Mouse (Mus musculus) naive thymus-derived CD4-positive, alpha-beta T cell, adult 2 months (primary cell): ENCODE data around the gene Atf7ip.
"Not testable (repeated sequence)": the region's sequence is repeated elsewhere in the genome, so short reads cannot be mapped to it uniquely, and the experiment has no call there.

ENCODE experiments used
- DNase-seq: peaks from one replicate; pipeline ENCODE4 v3.0.0-alpha.2; 2011; ENCODE audit warnings: low read depth

The Atf7ip gene

DNA sequence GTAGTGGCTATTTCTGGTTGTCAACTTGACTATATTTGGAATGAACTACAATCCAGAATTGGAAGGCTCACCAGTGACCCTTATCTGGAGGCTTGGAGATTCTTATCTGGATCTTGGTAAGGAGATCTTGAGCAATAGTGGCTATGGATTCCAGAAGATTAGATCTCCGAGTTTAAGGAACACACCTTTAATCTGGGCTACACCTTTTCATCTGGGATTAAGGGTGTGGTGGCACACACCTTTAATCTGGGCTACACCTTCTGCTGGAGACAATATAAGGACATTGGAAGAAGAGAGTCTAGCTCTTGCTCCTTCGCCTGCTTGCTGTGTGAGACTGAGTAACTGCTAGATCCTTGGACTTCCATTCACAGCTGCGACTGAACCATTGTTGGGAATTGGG, at the start of gene Atf7ip:
Atf7ip (plus strand) TSS at position 301 of the 400 bp plus-strand sequence.
- DNase-seq = not testable (repeated sequence)

DNA sequence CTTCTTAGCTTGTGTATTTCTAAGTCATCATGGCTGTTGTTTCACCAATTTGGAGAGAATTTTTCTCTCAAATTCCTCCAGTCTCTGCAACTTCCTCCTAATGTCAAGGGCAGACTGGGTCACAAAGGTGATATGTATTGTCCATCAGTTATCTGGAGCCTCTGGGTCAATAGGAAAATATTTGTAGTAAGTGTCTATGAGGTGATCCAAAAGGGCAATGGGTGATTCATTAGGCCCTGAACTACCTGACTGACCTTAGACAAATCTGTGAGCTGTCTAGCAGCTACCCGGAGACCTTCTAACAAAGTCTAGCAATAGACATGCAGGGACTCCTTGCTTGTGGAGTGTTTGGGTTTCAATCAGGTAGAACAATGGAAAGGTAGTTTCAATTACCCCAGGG, 49.7 kb upstream of the Atf7ip start:
- no peak for DNase-seq

DNA sequence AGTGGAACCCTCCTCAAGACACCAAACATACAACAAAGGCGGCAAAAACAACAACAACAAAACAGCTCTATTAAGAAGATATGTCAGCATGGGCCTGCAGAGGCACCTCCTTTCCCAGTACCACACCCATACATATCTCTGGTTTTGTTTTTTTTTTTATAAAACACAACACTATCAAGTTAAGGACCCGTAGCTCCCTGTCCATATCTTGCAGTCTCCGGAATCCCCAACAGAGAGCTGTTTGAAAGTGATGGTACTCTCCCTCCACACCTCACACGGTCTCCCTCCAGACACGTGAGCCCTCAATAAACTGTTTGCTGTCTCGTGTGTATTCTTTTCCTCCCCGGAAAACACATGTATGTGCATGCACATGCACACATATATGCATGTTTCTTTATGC, 46.8 kb upstream of the Atf7ip start:
- no peak for DNase-seq

DNA sequence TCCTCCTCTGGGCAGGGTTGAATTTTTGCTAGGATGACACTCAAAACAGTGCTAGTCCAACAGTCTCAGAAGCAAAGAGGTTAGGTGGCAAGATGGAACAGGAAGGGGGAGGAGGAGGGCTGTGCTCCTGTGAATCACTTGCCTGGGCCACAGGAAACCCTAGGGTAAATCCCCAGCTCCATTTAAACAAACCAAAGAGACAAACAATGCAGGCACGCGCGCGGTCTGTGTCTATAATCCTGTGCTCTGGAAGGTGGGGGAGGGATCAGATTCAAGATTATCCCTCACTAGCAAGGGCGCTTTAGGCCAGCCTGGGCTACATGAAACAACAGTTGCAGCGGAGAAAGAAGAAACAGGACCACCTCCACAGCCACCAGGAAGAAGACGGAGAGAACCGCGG, 42.5 kb upstream of the Atf7ip start:
- peak; percentile 81 for DNase-seq

DNA sequence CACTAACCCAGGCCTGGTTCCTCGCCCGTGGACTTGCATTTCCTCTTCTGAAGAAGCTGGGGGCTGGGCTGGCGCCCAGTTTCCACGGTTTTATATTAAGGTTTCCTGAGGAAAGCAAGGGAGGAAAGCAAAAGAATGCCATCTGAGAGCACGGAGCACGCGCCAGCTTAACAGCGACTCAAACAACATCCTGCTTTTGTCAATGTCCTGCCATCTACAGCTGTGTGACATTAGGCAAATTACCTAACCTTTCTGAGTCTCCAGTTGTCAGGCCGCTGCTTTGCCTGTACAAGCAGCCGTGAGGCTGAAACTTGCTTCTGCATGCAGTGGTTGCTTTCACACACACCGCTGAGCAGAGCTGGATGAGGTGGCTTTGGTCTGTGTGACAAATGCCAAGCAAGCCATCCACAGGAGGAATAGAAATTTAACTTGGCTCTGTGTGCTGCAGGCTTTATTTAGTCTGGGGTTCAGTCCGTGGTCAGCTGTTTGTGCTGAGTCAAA, 41.8 kb upstream of the Atf7ip start:
- DNase-seq = peak; percentile 65

DNA sequence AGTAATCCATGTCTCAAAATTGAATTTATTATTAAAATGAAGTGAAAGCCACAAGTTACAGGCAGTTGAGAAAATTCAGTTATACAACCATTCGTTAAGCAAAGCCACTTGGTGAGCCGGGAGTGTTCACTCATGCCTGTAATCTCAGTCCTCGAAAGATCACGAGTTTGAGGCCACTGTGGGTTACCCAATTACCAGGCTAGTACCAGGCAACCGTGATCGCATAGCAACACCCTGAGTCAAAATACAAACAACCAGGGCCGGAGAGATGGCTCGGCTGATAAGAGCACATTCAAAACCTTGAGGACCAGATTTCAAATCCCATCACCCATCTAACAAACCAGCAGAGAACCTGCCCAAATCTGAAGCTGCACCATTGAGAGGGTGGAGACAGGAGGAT, 40.9 kb upstream of the Atf7ip start:
- no peak for DNase-seq

DNA sequence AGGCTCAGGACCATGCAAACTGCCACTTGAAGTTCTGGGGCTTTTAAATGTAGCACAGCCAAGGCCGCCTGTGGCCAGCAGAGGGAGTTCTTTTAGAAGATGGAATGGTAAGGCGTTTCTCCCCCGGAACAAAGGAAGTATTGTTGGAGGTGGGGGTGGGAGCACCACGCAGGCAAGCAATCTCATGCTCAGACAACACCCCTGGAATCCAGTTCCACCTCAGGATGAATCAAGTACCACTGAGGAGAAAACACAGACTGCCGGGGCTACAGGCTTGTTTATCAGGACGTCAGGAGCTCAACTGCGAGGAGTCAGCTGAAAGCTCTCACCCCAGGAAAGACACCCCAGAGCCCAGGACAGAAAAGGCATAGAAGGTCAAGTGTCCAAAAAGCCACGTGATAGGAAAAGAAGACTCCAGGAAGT, 40.0 kb upstream of the Atf7ip start:
- DNase-seq = peak; percentile 55

DNA sequence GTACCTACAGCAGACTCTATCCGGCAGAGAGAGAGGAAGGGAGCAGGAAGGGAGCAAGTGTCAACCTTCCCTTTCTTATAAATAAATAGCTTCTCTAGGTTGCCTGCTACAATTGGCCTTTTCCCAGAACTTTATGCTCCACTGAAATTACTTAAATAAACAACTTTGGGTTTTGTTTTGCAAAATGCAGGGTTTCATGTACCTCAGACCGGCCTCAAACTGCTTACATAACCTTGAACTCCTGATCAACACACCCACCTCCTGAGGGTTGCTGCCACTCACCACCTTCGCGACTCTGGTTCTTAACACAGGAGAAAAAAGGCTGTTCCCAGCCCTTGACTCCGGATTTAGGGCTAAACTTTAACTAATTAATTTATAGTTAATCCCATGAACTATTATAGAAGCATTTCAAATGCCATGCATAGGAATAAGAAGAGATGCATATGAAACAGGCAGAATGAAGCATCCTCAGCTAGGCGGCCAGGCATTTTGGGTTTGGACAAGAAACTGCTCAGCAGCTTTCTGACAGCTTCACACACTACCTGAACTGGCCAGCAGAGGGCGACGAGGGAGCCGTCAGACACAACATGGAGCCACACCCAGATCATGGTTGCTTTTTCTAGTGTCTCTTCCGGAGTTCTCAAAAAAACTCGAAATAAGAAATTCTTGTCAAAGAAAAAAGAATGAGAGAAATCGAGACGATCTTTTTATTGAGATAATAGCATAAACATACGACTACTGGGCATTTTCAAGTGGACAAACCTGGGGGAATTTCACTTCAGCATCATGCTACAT, 38.8 kb upstream of the Atf7ip start:
- peak; percentile 75 for DNase-seq

DNA sequence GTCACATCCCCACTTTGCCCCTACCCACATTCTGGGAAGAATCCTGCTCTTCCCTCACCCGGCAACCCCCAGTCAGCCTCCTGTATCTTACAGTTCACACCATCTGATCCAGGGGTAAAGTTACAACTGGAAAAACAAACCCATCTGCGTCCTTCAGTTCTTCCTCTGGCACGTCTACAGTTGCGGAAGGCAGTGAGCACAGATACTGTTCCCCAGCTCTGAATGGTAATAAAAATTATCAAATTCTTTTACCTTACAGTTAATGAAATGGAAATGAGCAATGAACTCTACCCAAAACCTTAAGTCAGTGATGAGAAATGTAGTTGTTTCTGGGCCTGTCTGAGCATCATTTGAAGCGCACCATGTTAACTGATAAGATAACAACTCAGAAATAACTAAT, 38.1 kb upstream of the Atf7ip start:
- DNase-seq = no peak

DNA sequence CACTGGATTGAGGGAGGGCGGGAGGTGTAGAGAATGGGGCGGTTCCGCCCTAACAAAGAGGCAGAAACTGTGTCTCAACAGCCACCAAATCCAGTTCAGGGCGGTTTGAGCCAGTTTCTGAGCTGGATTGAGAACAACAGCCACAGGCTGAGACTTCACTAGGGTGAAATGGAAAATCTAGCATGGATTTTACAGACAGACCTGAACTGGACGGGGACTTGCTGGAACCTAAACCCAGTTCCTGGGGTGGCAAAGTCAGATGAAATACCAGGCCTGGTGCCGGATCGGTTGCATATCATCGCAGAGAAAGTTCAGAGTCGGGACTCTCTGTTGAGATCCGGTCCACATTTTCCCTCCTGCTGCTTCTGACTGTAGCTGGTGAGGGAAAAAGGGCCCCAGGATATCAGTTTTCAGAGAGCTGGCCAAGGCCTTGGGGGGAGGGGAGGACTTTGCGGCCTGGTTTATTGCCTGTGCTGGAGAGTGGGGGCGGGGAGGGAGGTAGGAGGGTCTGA, 37.5 kb upstream of the Atf7ip start:
- DNase-seq = peak; percentile 77

DNA sequence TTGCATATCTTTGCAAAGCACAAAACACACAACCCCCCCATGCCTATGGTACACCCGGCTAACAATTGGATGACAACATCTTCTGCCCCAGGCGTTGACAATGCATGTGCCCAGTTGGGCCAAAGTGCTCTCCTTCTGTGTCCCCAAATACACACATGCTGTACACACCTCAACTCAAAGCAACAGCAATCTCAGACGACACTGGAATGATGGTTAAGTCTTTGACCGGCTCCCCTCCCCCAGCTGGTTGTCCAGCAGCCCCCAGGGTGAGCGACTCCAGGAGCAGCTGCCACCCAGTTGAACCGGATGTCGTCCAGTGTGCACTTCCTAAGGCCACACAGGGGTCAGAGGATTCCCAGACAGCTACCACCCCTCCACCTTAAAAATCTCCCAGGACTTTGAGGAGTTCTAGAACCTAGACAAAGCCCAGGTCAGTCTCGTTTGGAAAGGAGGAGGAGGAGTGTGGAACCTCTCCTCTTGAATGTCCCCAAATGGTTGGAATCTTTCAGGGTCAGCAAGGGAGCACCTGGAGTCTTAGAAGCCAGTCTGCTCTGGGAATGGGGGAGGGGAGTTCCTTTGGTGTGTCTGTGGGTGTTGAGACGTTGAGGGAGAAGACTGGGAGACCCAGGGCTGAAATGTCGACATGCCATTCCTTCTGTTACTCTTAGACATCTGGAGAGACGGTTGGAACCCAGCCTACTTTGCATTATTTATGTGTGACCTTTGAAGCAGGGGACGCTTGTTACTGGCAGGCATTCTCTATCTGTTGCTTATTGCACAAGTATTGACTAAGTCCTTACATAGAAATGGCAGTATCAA, 36.8 kb upstream of the Atf7ip start:
- DNase-seq = no peak

DNA sequence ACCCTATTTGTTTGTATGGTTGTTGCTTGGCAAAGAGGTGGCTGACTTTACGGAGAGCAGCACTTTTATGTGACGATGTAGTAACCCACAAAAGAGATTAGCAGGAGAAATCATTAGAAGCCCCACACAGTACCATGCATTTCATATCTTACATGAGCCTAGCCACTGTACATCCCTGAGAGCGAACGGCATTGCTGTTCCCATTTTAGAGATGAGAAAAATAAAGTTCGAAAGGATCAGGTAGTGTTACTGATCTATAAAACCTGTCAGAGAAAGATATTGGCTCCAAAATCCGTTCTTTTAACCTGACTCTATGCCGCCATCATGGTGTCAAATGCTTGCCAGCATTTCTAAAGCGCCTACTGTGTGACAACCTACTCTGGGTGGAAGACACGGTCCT, 36.2 kb upstream of the Atf7ip start:
- DNase-seq = no peak

DNA sequence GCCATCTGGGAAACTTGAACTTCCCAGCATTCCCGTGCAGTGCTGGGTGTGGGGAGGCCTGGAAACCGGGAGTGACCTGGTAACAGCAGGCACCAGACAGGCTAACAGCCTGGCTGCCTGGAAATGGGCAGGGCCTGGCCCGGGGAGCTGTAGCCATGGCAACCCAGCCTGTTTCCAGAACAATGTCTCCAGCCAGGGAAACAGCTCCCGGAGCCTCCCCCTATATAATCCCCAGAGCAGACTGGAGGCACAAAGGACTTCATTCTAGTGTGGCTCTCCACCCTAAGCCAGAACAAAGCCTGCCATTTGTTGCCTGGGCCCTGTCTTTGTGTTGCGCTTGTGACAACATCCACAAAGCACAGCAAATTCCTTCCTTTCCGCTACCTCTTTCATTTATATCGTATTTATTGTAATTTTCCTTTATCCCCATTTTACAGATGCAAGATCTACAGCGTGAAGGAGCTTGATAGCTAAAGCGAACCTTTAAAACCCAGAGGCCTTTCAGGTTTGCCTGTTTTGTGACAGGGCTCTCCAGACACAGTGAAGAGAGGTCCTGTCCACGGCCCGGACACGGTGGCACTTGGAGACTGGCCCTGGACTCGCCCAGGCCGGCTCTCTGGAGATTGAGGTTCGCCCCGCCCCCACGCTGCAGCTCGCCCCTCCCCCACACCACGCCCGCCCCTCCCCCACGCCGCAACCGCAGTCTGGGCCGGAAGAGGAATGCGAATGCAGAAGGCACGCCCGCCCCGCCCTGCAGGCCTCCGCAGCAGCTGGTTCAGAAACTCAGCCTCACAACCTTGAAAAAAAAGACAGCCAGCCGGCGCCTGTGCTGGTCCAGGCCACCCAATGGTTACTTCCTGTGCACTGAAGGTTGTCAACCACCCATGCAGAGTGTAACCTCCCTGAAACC, 35.4 kb upstream of the Atf7ip start:
- DNase-seq = peak; percentile 64

DNA sequence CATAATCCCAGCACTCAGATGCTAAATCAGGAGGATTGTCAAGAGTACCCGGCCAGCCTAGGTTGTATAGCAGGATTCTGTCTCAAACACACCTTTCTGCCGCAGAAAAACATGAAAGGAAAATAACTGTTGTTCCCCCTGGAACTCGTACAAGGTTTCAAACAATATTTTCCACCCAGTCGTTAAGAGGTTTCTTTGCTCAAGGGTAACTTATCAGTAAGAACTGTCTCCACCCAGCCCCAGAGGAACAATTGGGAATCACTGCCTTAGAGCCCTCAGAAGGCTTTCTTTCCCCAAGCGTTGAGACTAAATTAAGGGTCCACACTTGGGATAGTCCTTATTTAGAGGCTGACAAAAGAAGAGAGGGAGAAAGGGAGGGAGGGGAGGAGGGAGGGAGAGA, 34.4 kb upstream of the Atf7ip start:
- peak; percentile 41 for DNase-seq

DNA sequence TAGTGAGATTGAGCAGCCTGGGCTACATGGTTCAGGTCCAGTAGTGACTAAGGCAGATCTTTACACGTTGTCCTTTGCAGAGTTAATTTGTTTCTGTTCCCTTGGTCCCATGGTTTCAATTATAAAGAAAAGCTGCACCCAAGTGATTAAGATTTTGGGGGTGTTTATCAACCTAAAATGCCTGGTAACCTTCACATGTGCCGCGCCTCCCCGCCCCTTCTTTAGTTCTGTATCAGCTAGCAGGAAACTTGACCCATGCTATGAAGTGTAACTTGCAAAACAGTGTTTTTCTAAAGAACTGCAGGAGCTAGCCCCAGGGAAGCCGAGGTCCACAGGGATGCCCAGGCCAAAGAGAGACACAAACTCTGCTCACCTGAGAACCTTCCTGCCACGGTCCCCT, 33.2 kb upstream of the Atf7ip start:
- no peak for DNase-seq

DNA sequence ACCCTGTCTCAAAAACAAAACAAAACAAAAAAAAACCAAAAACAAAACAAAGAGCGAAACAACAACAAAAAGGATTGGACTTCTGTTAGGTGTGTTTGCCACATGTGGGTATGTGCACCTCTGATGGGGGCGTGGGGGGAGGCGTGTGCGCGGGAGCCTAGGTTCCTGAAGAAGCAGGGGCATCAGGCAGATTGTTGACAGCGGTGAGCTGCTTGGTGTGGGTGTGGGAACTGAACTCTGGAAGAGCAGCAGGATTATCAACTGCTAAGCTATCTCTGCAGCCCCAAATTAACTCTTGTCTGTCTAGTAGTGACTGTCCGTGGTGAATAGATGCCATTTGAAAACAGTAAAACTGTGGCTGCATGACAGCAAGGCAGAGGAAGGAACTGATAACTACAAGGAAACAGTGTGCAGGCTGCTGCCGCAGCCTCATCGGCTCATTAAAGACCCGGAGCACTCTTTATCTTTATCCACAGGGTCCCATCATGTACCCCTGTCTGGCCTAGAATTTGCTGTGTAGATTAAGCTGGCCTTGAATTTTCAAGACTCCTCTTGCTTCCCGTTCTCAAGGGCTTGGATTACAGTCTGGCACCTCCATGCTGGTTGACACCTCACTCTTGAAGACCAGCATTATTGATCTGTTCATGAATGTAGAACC, 32.4 kb upstream of the Atf7ip start:
- no peak for DNase-seq

DNA sequence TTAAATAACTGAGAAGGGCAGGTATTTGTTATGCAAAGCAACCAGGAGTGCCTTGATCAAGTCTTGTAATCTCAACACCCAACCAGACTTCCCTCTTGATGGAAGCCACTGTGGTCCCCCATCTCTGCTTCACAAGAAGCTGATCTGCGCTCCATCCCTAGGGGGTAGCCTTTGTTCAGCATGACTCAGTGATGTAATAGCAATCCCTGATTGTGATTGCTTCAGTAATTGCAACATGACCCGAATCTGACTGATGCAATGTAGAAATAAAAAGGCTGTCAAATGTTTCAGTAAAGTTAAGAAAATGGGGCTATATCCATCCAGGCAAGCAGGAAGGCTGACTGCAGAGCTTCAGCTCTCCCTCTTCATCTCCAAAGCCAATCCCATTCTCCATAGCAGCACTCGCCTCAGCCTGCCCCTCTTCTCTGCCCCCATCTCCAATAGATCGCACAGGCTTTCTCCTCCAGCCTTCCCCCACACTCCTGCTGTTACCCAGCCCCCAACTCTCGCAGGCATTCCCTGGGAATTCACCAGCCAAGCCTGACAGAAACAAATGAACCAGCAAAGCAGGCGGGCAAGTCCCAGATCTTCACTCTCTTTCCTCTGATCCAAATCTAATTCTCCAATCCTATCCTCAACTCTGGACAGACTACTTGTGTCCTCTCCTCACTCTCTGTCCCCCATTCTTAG, 30.7 kb upstream of the Atf7ip start:
- DNase-seq = no peak

DNA sequence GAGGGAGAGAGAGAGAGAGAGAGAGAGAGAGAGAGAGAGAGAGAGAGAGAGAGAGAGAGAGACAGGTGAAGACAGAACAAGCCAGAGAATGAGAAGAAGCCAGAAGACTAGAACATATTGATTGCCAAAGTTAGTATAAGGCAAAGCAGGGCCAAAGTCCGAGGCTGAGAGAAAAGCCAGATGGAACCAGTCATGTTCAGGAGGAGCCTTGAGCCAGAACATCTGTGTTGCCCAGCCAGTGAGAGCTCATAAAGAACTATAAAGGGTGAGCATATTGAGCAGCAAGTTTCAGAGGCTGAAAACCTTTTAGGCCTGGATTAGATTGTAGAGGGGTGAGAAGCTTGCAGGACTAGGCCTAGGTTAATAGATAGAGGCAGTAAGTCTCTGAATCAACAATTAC, 28.1 kb upstream of the Atf7ip start:
- DNase-seq = no peak

DNA sequence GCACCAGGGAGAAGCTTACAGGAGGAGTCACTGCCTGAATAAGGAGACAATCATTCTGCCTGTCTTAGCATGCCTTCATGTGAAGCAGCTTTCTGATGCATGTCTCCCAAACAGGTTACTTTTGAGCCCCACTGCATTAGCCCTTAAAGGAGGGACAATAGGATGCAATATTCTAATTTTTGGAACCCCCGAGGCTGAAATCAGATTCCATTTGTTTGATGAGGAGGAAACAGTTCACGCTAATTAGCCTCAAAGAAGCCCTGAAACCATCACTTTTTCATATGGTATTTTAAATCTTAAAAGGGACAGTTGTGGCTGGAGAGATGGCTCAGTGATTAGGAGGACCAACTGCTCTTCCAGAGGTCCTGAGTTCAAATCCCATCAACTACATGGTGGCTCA, 22.4 kb upstream of the Atf7ip start:
- no peak for DNase-seq

DNA sequence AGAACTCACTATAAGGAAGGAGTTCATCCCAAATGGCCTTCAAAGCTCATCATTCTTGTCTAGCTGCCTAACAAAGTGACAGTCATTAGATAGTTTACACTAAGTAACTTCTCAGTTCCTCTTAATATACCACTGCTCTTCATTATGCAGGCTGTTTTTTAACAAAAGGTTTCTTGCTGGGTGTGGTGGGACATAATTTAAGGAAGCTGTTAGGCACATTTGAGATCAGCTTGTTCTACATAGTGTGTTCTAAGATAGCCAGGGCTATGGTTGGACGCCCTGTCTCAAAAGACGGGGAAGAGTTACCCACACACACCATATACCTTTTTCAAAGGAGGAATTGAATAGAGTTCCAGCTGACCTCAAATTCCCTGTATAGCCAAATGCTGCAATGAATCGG, 21.9 kb upstream of the Atf7ip start:
- no peak for DNase-seq

DNA sequence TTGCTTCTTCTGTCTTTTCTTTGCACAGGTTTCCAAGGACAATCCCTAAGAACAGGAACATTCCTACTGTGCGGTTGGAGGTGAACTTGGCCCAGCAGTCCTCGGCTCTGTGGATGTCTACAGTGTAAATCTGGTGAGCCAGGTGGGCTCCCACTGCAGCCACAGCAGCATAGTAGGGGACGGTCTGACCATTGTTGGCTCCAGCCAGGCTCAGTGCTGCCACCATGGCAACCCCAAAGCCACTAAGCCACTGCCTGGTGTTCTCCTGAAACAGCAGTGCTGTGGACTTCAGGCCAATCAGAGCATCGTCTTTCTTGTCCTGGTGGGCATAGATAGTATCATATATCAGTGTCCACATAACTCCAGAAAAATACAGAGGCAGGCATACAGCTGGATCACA, 19.8 kb upstream of the Atf7ip start:
- no peak for DNase-seq
